ENCODE assay signal across 22 mouse cellular contexts in genomic region chr5:114717292-114717691, GRCm38 (mm10).
"Had no signal": no experiment of that assay in that cellular context is flagged by ENCODE, and none has a peak within 500 bp of the region (broad histone marks: within the 10 kb centered on the region; RNA-seq: fewer than 3 reads in every experiment).

No protein-coding gene starts in this region.

- DNase-seq: lung, adult 18-20 months; lung, embryonic 14.5 days; lung, postnatal 10 days; lung, postnatal 4 days; retina, postnatal 1 day; right cerebral cortex, adult 18-20 months; right cerebral cortex, postnatal 25 days; right cerebral cortex, postnatal 4 days; spleen, adult 18-20 months; thymus, adult 2 months; thymus, postnatal 25 days; thymus, postnatal 4 days had no signal

- H3K9me3 ChIP-seq: liver, embryonic 12.5 days; midbrain, embryonic 13.5 days; midbrain, embryonic 15.5 days; neural tube, embryonic 13.5 days; neural tube, embryonic 15.5 days; stomach, embryonic 15.5 days had no signal

- H3K4me1 ChIP-seq: liver, embryonic 12.5 days; midbrain, embryonic 13.5 days; midbrain, embryonic 15.5 days; neural tube, embryonic 15.5 days; stomach, embryonic 15.5 days had no signal

- H3K9ac ChIP-seq: liver, embryonic 12.5 days; liver, embryonic 14.5 days; lung, embryonic 14.5 days; midbrain, embryonic 13.5 days; midbrain, embryonic 15.5 days; neural tube, embryonic 13.5 days; neural tube, embryonic 15.5 days; stomach, embryonic 15.5 days had no signal

- ATAC-seq: liver, embryonic 12.5 days; midbrain, embryonic 13.5 days; midbrain, embryonic 15.5 days had no signal

- H3K4me3 ChIP-seq: liver, embryonic 12.5 days; midbrain, embryonic 13.5 days; midbrain, embryonic 15.5 days; myocyte; neural tube, embryonic 13.5 days; neural tube, embryonic 15.5 days; stomach, embryonic 15.5 days had no signal

- H3K4me2 ChIP-seq: liver, embryonic 12.5 days; lung, embryonic 14.5 days; midbrain, embryonic 11.5 days; midbrain, embryonic 13.5 days; midbrain, embryonic 15.5 days; neural tube, embryonic 13.5 days; neural tube, embryonic 15.5 days; stomach, embryonic 15.5 days had no signal

- H3K27me3 ChIP-seq: liver, embryonic 12.5 days; midbrain, embryonic 13.5 days; midbrain, embryonic 15.5 days; neural tube, embryonic 13.5 days; neural tube, embryonic 15.5 days; stomach, embryonic 15.5 days had no signal

- H3K27ac ChIP-seq: liver, embryonic 12.5 days; liver, embryonic 14.5 days; midbrain, embryonic 13.5 days; midbrain, embryonic 15.5 days; neural tube, embryonic 13.5 days; neural tube, embryonic 15.5 days; stomach, embryonic 15.5 days; stomach, postnatal 0 days had no signal
